Mouse (Mus musculus) forebrain, embryonic 11.5 days (tissue): Measurements from ENCODE around the gene Phlpp1. TPM values are rescaled to one million over a fixed set of nuclear protein-coding genes. Genes with fewer than 3 reads are reported as not detected.

Experiments
- ATAC-seq: fragments of 200-750 bp; cut with Nextera tagmentation; replicated peaks from 2 replicates; pipeline ENCODE4 v1.8.0; 2017; ENCODE audit warnings: moderate TSS enrichment; ENCODE audit not compliant: low FRiP score
- DNase-seq: peaks from one replicate; pipeline ENCODE4 v3.0.0-alpha.2; 2017; ENCODE audit warnings: low spot score
- H3K27ac ChIP-seq: fragments of 300-500 bp; sonication (generic); 2 replicates; pipeline ENCODE4 v1.5.1; 2014; ENCODE audit warnings: low read depth, low read length
- H3K27me3 ChIP-seq: fragments of 300-500 bp; sonication (generic); 2 replicates; pipeline ENCODE4 v1.6.1; 2014; ENCODE audit warnings: mild to moderate bottlenecking, low read length, mixed read lengths; ENCODE audit not compliant: control insufficient read depth, insufficient read depth
- H3K36me3 ChIP-seq: fragments of 300-500 bp; sonication (generic); 2 replicates; pipeline ENCODE4 v1.6.1; 2014; ENCODE audit warnings: mild to moderate bottlenecking, low read length, moderate library complexity, mixed read lengths; ENCODE audit not compliant: control insufficient read depth, insufficient read depth
- H3K4me1 ChIP-seq: fragments of 300-500 bp; sonication (generic); replicated peaks from 2 replicates; pipeline ENCODE4 v1.6.1; 2014; ENCODE audit warnings: low read length, mixed read lengths; ENCODE audit not compliant: control insufficient read depth, insufficient read depth
- H3K4me2 ChIP-seq: fragments of 300-500 bp; sonication (generic); 2 replicates; pipeline ENCODE4 v1.6.1; 2014; ENCODE audit warnings: low read depth, mild to moderate bottlenecking, low read length, moderate library complexity, mixed read lengths; ENCODE audit not compliant: severe bottlenecking
- H3K4me3 ChIP-seq: fragments of 300-500 bp; sonication (generic); 2 replicates; pipeline ENCODE4 v1.5.1; 2014; ENCODE audit warnings: low read depth, low read length
- H3K9ac ChIP-seq: fragments of 300-500 bp; sonication (generic); 2 replicates; pipeline ENCODE4 v1.6.1; 2014; ENCODE audit warnings: low read length
- H3K9me3 ChIP-seq: fragments of 300-500 bp; sonication (generic); 2 replicates; pipeline ENCODE4 v1.6.1; 2016; ENCODE audit warnings: low read length, mixed read lengths; ENCODE audit not compliant: control insufficient read depth
- WGBS: fragments of 180-500 bp; shearing (Covaris S2); extraction: QIAGEN DNeasy Blood & Tissue Kit; methylation state at CpG from one replicate; pipeline ENCODE4 v1.1.7; 2014; 5-methylcytosine and 5-hydroxymethylcytosine counted together
- polyA plus RNA-seq: library from polyadenylated mRNA; unstranded; fragments of >200 nt; fragmentation: Nextera tagmentation; extraction: Ambion mirVana; gene quantifications from 2 replicates; pipeline ENCODE4 v1.2.1, GENCODE M21; 2014

Phlpp1 gene
- polyA plus RNA-seq, 1 experiment from 2014 or later: 9.7 TPM

- H3K4me3 ChIP-seq: peak overlapping the region; percentile 92
- H3K27ac ChIP-seq: peak overlapping the region; percentile 86
- H3K9me3 ChIP-seq: no peaks in the 10 kb centered on the region
- H3K27me3 ChIP-seq: no peaks in the 10 kb centered on the region
- H3K36me3 ChIP-seq: no peaks in the 10 kb centered on the region
- peaks cover 8% of the 10 kb centered on the region; the same call in 1 of the 2 replicates for H3K4me1 ChIP-seq
- peak; percentile 19 for ATAC-seq
- peak overlapping the region; percentile 76 for H3K4me2 ChIP-seq
- peak overlapping the region; percentile 95 for H3K9ac ChIP-seq
- peak; percentile 80 for DNase-seq
- WGBS: under 1% methylated on average over 70 of the region's 77 CpGs
These were observed 864 bp downstream of the Phlpp1 start for GRCm38 (mm10) chr1:106172301-106172930.

GRCm38 (mm10) chr1:106172931-106173371 lies 1.4 kb downstream of the Phlpp1 start:
- Histone ChIP-seq H3K4me1 (peaks cover 8% of the 10 kb centered on the region; the same call in 1 of the 2 replicates), H3K36me3 (no peaks in the 10 kb centered on the region), H3K9ac (peak overlapping the region; percentile 95), H3K9me3 (no peaks in the 10 kb centered on the region), H3K27ac (peak overlapping the region; percentile 86), H3K27me3 (no peaks in the 10 kb centered on the region), H3K4me2 (peak overlapping the region; percentile 76), H3K4me3 (peak overlapping the region; percentile 92)
- DNase-seq: peak; percentile 78
- ATAC-seq: no peak
- WGBS: under 1% methylated on average over 47 of the region's 47 CpGs

GRCm38 (mm10) chr1:106173621-106174156 lies 2.1 kb downstream of the Phlpp1 start:
- no peak overlapping the region for H3K27ac ChIP-seq
- no peaks in the 10 kb centered on the region for H3K9me3 ChIP-seq
- no peaks in the 10 kb centered on the region for H3K36me3 ChIP-seq
- 27% methylated on average over 9 of the region's 9 CpGs for WGBS
- peaks cover 8% of the 10 kb centered on the region; the same call in 1 of the 2 replicates for H3K4me1 ChIP-seq
- ATAC-seq (no peak), DNase-seq (no peak)
- peak overlapping the region; percentile 76 for H3K4me2 ChIP-seq
- no peaks in the 10 kb centered on the region for H3K27me3 ChIP-seq
- peak overlapping the region; percentile 92 for H3K4me3 ChIP-seq
- peak overlapping the region; percentile 95 for H3K9ac ChIP-seq

- Histone ChIP-seq H3K9me3 (no peaks in the 10 kb centered on the region), H3K9ac (no peak overlapping the region; the same call in 1 of the 2 replicates), H3K4me2 (peak overlapping the region; percentile 76), H3K36me3 (no peaks in the 10 kb centered on the region), H3K4me3 (peak overlapping the region; percentile 92), H3K27ac (no peak overlapping the region), H3K27me3 (no peaks in the 10 kb centered on the region), H3K4me1 (peaks cover 8% of the 10 kb centered on the region; the same call in 1 of the 2 replicates)
- no peak for DNase-seq
- ATAC-seq: no peak
These were observed 3.0 kb downstream of the Phlpp1 start for GRCm38 (mm10) chr1:106174598-106174997.

- no peak for DNase-seq
- Histone ChIP-seq H3K4me2 (peak overlapping the region; percentile 52), H3K27me3 (no peaks in the 10 kb centered on the region), H3K4me3 (peak overlapping the region; percentile 28), H3K9ac (peak overlapping the region; percentile 30; the same call in 1 of the 2 replicates), H3K4me1 (peaks cover 8% of the 10 kb centered on the region; the same call in 1 of the 2 replicates), H3K27ac (no peak overlapping the region), H3K9me3 (no peaks in the 10 kb centered on the region), H3K36me3 (no peaks in the 10 kb centered on the region)
- 57% methylated on average over 3 of the region's 3 CpGs for WGBS
- ATAC-seq: no peak
These were observed 3.8 kb downstream of the Phlpp1 start for GRCm38 (mm10) chr1:106175360-106175759.

GRCm38 (mm10) chr1:106176791-106177190 lies 5.2 kb downstream of the Phlpp1 start:
- Histone ChIP-seq H3K27ac (no peak overlapping the region), H3K4me1 (peaks cover 6% of the 10 kb centered on the region; the same call in 1 of the 2 replicates), H3K9me3 (no peaks in the 10 kb centered on the region), H3K4me2 (no peak overlapping the region; the same call in 1 of the 2 replicates), H3K27me3 (no peaks in the 10 kb centered on the region), H3K4me3 (no peak overlapping the region), H3K36me3 (no peaks in the 10 kb centered on the region), H3K9ac (no peak overlapping the region)
- DNase-seq (peak; percentile 52), ATAC-seq (0 out of 2 replicates have a peak, but pooled peaks have one; percentile 38)
- 3% methylated on average over 1 of the region's 1 CpGs for WGBS

- no peaks in the 10 kb centered on the region for H3K27me3 ChIP-seq
- H3K36me3 ChIP-seq: no peaks in the 10 kb centered on the region
- H3K9me3 ChIP-seq: no peaks in the 10 kb centered on the region
- ATAC-seq (no peak), DNase-seq (no peak)
- H3K4me2 ChIP-seq: no peak overlapping the region
- no peak overlapping the region for H3K27ac ChIP-seq
- peaks cover 6% of the 10 kb centered on the region; the same call in 1 of the 2 replicates for H3K4me1 ChIP-seq
- H3K9ac ChIP-seq: no peak overlapping the region
- no peak overlapping the region for H3K4me3 ChIP-seq
- WGBS: 58% methylated on average over 8 of the region's 8 CpGs
These were observed 6.6 kb downstream of the Phlpp1 start for GRCm38 (mm10) chr1:106177868-106178790.

- ATAC-seq: no peak
- 89% methylated on average over 2 of the region's 2 CpGs for WGBS
These were observed 12.1 kb downstream of the Phlpp1 start for GRCm38 (mm10) chr1:106183701-106184100.

More at GRCm38 (mm10) chr1:106183701-106184100, 12.1 kb downstream of the Phlpp1 start:
- H3K27ac ChIP-seq: no peak overlapping the region
- no peak overlapping the region for H3K4me2 ChIP-seq
- no peak overlapping the region for H3K4me3 ChIP-seq
- H3K9ac ChIP-seq: no peak overlapping the region
- H3K27me3 ChIP-seq: no peaks in the 10 kb centered on the region
- H3K36me3 ChIP-seq: no peaks in the 10 kb centered on the region
- peaks cover 2% of the 10 kb centered on the region; the same call in 1 of the 2 replicates for H3K4me1 ChIP-seq
- H3K9me3 ChIP-seq: no peaks in the 10 kb centered on the region
- no peak for DNase-seq
